Mouse (Mus musculus) left cerebral cortex, postnatal 36 days (tissue): ENCODE data around the gene Gm20831. TPM values are rescaled to one million over a fixed set of nuclear protein-coding genes. Genes with fewer than 3 reads are reported as not detected.
"Not testable (repeated sequence)": the region's sequence is repeated elsewhere in the genome, so short reads cannot be mapped to it uniquely, and the experiment has no call there.

Experiments
- DNase-seq, 2 experiments: peaks; one replicate each; pipeline ENCODE4 v3.0.0; 2021 to 2022; ENCODE audit warnings: low spot score in 2 of 2, mixed read lengths in 1 of 2
- intact Hi-C: fragments of 180-260 bp; cut with DNase I; formaldehyde crosslinking; loops from one replicate; pipeline ENCODE4 v1.15.1; 2025
- total RNA-seq, 2 experiments: library from RNA; stranded (reverse); gene quantifications; 2 replicates each; pipeline ENCODE4 v1.2.3; 2021

Gm20831 gene
- not detected for total RNA-seq

DNA sequence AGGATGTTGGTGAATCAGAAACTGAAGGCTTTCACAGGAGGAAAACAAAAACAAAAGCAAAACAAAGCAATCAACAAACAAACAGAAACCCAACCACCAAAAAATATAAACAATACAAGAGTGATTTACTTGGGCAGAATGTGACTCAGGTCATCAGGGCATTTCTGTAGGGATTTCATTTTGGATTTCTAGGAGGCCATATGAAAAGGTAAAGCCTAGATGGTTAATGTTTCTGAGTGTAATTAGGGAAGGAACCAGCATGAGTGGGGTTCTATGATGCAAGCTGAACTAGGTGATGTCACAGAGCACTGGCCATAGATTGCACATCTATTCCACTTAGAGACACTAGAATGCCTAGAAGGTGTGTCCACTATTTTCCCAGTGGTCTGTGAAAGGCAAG lies at the start of gene Gm20831, which contains the start of gene Gm20772:
Gene Gm20831, plus strand, starts transcription at position 301 of the 400 bp plus-strand sequence.
Gene Gm20772, plus strand, starts transcription at position 301 of the 400 bp plus-strand sequence.
- intact Hi-C loops, DNase-seq: not testable (repeated sequence)

DNA sequence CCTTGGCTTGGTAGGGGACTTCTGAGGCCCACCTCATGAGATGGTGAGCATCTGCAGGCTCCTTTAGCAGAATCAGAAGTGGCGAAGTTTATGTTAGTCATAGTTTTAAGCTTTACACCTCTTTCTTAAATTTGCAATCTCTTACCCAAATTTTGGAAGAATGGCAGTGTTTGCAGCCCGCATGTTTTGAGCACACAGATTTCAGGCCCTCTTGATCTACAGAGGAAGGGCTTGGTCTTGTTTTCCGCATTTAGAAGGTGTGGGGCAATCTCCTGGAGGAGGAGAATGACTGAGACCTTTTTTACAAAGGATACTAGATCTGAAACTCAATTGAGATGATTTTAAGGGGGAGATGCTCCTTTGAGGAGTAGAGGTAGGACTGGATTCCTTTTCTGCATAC lies 28.4 kb upstream of the Gm20831 start, which contains the start of gene Gm21904:
Gene Gm21904, minus strand, starts transcription at position 101 of the 400 bp plus-strand sequence.
- intact Hi-C loops, DNase-seq: not testable (repeated sequence)

DNA sequence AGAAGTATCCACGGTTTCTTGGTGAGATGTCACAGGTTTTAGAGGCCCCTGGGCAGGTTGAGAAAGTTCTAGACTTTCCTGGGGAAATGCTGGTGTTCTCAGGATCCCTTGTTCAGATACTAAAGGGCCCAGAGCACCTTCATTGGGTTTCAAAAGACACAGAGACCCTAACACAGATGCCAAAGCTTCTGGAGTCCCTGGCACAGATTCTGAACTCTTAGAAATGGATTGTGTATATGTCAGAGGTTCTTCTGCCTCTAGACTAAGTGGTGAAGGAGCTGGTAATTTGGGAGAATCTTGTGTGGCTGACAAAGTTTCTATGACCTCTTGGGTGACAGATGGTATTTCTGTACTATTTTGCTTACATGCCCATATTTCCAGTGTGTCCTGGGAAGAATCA lies 62.7 kb downstream of the Gm20831 start, which contains the start of gene Srsy:
Gene Srsy, minus strand, starts transcription at position 101 of the 400 bp plus-strand sequence.
- DNase-seq, intact Hi-C loops: not testable (repeated sequence)

Other genes starting within 250 kb of the Gm20831 start
- gene Gm21904, start 28.5 kb upstream of the Gm20831 start, total RNA-seq: not detected
- not detected for gene Gm20772, start within 50 bp of the Gm20831 start, total RNA-seq
- not detected for gene Srsy, start 62.6 kb downstream of the Gm20831 start, total RNA-seq
- not detected for gene Gm21764, start 187.1 kb downstream of the Gm20831 start, total RNA-seq
- gene Ssty1, start 214.4 kb downstream of the Gm20831 start, total RNA-seq: not detected